Mouse (Mus musculus) heart, embryonic 11.5 days (tissue): ENCODE results near the gene Trip12. TPM values are rescaled to one million over a fixed set of nuclear protein-coding genes. Genes with fewer than 3 reads are reported as not detected.

Source experiments
- ATAC-seq: fragments of 200-750 bp; cut with Nextera tagmentation; replicated peaks from 2 replicates; pipeline ENCODE4 v1.8.0; 2017; ENCODE audit warnings: moderate library complexity; ENCODE audit not compliant: insufficient number of reproducible peaks, low FRiP score, low TSS enrichment
- H3K27ac ChIP-seq: fragments of 300-500 bp; sonication (generic); 2 replicates; pipeline ENCODE4 v1.5.1; 2014; ENCODE audit warnings: mild to moderate bottlenecking, low read depth, low read length
- H3K27me3 ChIP-seq: fragments of 300-500 bp; sonication (generic); 2 replicates; pipeline ENCODE4 v1.6.1; 2014; ENCODE audit warnings: mild to moderate bottlenecking, low read length, mixed read lengths; ENCODE audit not compliant: control insufficient read depth, insufficient read depth
- H3K36me3 ChIP-seq: fragments of 300-500 bp; sonication (generic); 2 replicates; pipeline ENCODE4 v1.6.1; 2014; ENCODE audit warnings: mild to moderate bottlenecking, low read length, moderate library complexity, mixed read lengths; ENCODE audit not compliant: control insufficient read depth, insufficient read depth
- H3K4me1 ChIP-seq: fragments of 300-500 bp; sonication (generic); 2 replicates; pipeline ENCODE4 v1.6.1; 2014; ENCODE audit warnings: low read length; ENCODE audit not compliant: control insufficient read depth, insufficient read depth
- H3K4me2 ChIP-seq: fragments of 300-500 bp; sonication (generic); 2 replicates; pipeline ENCODE4 v1.6.1; 2014; ENCODE audit warnings: mild to moderate bottlenecking, moderate library complexity
- H3K4me3 ChIP-seq: fragments of 300-500 bp; sonication (generic); 2 replicates; pipeline ENCODE4 v1.5.1; 2014; ENCODE audit warnings: low read depth, low read length
- H3K9ac ChIP-seq: fragments of 300-500 bp; sonication (generic); 2 replicates; pipeline ENCODE4 v1.6.1; 2014; ENCODE audit warnings: mild to moderate bottlenecking, low read depth, low read length, moderate library complexity
- H3K9me3 ChIP-seq: fragments of 300-500 bp; sonication (generic); replicated peaks from 2 replicates; pipeline ENCODE4 v1.6.1; 2016; ENCODE audit warnings: low read length; ENCODE audit not compliant: control insufficient read depth
- WGBS: fragments of 180-500 bp; shearing (Covaris S2); extraction: QIAGEN DNeasy Blood & Tissue Kit; methylation state at CpG from one replicate; pipeline ENCODE4 v1.1.7; 2014; ENCODE audit not compliant: insufficient replicate concordance; 5-methylcytosine and 5-hydroxymethylcytosine counted together
- polyA plus RNA-seq: library from polyadenylated mRNA; unstranded; fragments of >200 nt; fragmentation: Nextera tagmentation; extraction: Ambion mirVana; gene quantifications from 2 replicates; pipeline ENCODE4 v1.2.1, GENCODE M21; 2014

Trip12 gene
- polyA plus RNA-seq: 77.0 and 77.6 TPM in 2 replicates

DNA sequence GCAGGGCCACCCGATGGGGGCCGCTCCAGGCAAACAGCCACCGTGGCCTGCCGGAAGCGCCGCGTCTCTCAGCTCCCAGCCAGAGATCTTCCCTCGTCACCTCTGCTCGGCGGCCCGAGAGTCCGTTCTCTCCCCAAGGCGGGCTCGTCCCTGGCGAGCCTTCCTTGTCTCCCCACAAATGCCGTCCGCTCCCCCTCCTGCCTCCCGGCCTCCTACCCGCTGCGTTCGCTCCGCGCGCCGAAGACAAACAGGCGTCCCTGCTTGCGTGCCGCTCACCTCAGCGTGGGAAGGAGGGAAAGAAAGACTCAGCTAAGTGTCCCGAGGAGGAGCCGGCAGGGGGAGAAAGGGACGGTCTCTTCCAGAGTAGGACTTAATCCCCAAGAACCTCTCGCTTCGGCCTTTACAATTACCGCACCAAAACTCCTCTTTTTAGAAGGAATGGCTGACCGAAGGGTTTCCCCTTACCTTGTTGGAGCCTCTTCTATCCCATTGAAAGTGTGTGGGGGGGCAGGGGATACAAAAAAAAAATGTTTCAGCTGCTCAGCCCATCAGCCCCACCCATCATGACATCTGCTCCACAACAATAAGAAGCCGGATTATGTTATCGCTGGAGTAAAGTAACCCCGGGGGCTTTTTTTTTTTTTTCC lies at the start of gene Trip12:
Gene Trip12, minus strand, starts transcription at position 499 of the 647 bp plus-strand sequence.
- Histone ChIP-seq H3K4me2 (peak within 1 kb of the TSS; percentile 79), H3K9ac (peak within 1 kb of the TSS; percentile 99), H3K36me3 (no peaks in the 10 kb centered on the region), H3K27ac (peak within 1 kb of the TSS; percentile 98), H3K4me3 (peak within 1 kb of the TSS; percentile 97), H3K9me3 (no peaks in the 10 kb centered on the region), H3K27me3 (no peaks in the 10 kb centered on the region), H3K4me1 (0 out of 2 replicates have a peak, but pooled peaks cover 2% of the 10 kb centered on the region)
- under 1% methylated on average over 39 of the region's 39 CpGs for WGBS
- ATAC-seq: peak; percentile 14; the same call in 1 of the 2 replicates

DNA sequence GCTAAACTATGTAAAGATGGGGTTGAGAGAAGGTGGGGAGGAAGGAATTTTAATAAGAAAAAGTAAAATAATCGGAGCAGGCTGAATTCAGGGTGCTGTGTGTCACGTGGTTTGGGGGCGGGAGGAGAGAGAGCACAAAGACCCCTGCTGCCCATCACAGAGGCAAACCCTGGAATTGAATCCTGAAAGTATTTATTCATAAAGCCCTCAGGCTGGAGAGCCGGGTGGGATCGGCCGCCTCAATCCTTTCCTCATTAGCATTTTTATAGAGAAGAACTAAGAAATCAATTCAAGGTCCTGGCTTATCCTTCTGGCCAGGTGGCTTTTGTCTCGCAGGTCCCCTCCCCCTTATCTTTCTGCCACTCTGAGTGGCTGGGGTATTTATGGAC lies 49.7 kb upstream of the Trip12 start:
- no peak for ATAC-seq
- 38% methylated on average over 7 of the region's 7 CpGs for WGBS
- Histone ChIP-seq H3K9me3 (no peaks in the 10 kb centered on the region), H3K9ac (no peak overlapping the region), H3K4me2 (no peak overlapping the region), H3K4me3 (no peak overlapping the region), H3K4me1 (no peaks in the 10 kb centered on the region), H3K36me3 (no peaks in the 10 kb centered on the region), H3K27ac (no peak overlapping the region), H3K27me3 (no peaks in the 10 kb centered on the region)

DNA sequence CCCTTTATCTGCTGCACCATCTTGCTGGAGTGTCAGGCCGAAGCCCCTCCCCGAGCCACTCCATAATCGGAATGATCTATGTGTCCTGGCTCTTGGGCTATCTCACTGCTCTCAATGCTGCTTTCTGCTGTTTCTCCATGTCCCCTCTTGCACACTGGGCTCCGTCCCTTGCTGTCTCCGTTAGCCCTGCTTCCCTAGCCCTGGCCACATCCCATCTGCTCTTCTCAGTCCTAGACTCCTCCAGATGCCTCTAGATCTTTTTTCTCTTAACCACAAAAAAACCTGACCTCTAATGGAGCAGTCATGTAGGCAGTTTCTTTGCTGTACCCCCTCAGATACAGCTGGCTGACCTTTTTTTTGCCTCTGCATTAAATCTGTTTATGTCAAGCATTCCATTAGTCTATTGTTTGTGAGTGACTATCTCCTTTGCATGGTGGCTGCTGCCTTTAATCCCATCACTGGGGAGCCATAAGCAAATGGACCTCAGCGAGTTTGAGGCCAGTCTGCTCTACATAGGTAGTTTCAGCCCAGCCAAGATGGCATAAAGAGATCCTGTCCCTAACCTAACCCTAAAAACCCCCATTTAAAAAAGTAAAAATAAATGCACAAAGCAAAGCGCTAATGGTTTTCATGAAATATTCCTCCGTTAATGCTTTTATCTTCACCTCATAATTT lies 49.2 kb upstream of the Trip12 start:
- no peaks in the 10 kb centered on the region for H3K36me3 ChIP-seq
- no peak overlapping the region for H3K27ac ChIP-seq
- 52% methylated on average over 8 of the region's 8 CpGs for WGBS
- no peak overlapping the region for H3K4me2 ChIP-seq
- H3K9me3 ChIP-seq: no peaks in the 10 kb centered on the region
- ATAC-seq: no peak
- no peaks in the 10 kb centered on the region for H3K4me1 ChIP-seq
- no peaks in the 10 kb centered on the region for H3K27me3 ChIP-seq
- H3K9ac ChIP-seq: no peak overlapping the region
- no peak overlapping the region for H3K4me3 ChIP-seq

DNA sequence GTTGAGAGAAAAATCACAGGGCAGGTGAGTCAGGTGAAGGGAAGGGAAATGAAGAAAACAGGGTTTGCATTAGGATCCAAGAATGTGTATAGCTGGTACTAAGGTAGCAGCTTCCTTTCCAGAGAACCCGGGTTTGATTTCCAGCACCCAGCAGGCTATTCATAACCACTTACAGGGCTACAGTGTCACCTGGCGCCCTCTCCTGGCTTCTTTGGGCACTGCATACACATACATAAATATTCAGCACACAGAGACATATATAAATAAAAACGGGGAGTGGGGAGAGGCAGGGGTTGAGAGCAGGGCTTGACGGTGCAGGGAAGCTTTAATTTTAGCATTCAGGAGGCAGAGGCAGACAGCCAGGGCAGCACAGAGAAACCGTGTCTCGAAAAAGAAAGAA lies 45.6 kb upstream of the Trip12 start:
- no peaks in the 10 kb centered on the region for H3K4me1 ChIP-seq
- no peak for ATAC-seq
- no peak overlapping the region for H3K9ac ChIP-seq
- no peak overlapping the region for H3K4me2 ChIP-seq
- no peaks in the 10 kb centered on the region for H3K36me3 ChIP-seq
- H3K27ac ChIP-seq: no peak overlapping the region
- H3K9me3 ChIP-seq: no peaks in the 10 kb centered on the region
- no peaks in the 10 kb centered on the region for H3K27me3 ChIP-seq
- WGBS: 83% methylated on average over 6 of the region's 6 CpGs
- no peak overlapping the region for H3K4me3 ChIP-seq

DNA sequence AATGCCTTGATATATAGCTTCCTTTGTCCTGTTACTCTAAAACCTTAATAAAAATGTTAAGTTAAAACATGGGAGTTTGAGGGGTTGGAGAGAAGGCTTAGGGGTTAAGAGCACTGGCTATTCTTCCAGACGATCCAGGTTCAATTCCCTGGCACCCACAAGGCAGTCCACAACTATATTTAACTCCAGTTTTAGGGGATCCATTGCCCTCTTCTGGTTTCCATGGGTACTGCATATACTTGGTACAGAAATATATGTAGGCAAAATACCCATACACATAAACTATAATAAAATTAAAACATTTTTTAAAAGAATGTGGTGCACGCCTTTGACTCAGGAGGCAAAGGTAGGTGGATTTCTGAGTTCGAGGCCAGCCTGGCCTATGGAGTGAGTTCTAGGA lies 44.9 kb upstream of the Trip12 start:
- Histone ChIP-seq H3K27me3 (no peaks in the 10 kb centered on the region), H3K27ac (no peak overlapping the region), H3K4me1 (no peaks in the 10 kb centered on the region), H3K4me3 (no peak overlapping the region), H3K9me3 (no peaks in the 10 kb centered on the region), H3K9ac (no peak overlapping the region), H3K36me3 (no peaks in the 10 kb centered on the region), H3K4me2 (no peak overlapping the region)
- no peak for ATAC-seq
- WGBS: 68% methylated on average over 3 of the region's 3 CpGs

DNA sequence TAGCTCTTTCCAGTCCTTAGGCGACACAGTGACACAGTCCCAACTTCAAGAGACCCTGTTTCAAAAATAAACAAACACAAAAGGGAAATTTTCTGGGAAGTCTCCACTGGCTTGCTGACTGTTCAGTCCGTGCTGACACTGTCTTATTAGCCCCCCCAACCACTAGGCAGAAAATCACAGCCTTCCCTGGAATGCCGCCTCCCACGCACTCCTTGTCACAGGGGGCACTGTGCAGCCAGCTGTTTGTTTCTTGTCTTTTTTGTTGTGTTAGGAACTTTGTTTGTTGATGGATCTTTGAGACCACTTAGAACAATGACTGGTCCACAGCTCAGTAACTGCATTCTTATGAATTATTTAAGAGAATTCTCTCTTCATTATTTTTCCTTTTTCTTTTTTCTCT lies 43.6 kb upstream of the Trip12 start:
- no peaks in the 10 kb centered on the region for H3K9me3 ChIP-seq
- no peak overlapping the region for H3K27ac ChIP-seq
- no peak for ATAC-seq
- H3K36me3 ChIP-seq: no peaks in the 10 kb centered on the region
- 66% methylated on average over 4 of the region's 4 CpGs for WGBS
- no peak overlapping the region for H3K9ac ChIP-seq
- no peak overlapping the region for H3K4me2 ChIP-seq
- no peaks in the 10 kb centered on the region for H3K27me3 ChIP-seq
- H3K4me3 ChIP-seq: no peak overlapping the region
- H3K4me1 ChIP-seq: no peaks in the 10 kb centered on the region

DNA sequence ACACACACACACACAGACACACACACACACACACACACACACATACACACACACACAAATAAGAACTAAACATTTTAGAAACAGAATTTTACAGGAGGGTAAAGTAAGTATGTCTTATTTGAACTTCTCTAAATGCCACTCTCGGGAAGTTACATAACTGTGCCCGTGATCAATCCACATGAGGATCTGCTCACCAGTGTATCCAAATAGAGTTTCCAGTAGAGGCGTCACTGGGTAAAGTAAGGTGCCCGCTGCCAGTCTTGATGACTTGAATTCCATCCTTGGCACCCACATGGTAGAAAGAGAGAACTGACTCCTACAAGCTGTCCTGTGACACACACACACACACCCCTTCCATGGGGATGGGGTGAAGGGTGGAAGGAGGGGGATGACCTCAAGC lies 42.6 kb upstream of the Trip12 start:
- H3K9me3 ChIP-seq: no peaks in the 10 kb centered on the region
- H3K27ac ChIP-seq: no peak overlapping the region
- H3K36me3 ChIP-seq: no peaks in the 10 kb centered on the region
- H3K4me3 ChIP-seq: no peak overlapping the region
- H3K9ac ChIP-seq: no peak overlapping the region
- H3K4me1 ChIP-seq: no peaks in the 10 kb centered on the region
- no peak for ATAC-seq
- H3K4me2 ChIP-seq: no peak overlapping the region
- WGBS: 83% methylated on average over 4 of the region's 4 CpGs
- no peaks in the 10 kb centered on the region for H3K27me3 ChIP-seq

DNA sequence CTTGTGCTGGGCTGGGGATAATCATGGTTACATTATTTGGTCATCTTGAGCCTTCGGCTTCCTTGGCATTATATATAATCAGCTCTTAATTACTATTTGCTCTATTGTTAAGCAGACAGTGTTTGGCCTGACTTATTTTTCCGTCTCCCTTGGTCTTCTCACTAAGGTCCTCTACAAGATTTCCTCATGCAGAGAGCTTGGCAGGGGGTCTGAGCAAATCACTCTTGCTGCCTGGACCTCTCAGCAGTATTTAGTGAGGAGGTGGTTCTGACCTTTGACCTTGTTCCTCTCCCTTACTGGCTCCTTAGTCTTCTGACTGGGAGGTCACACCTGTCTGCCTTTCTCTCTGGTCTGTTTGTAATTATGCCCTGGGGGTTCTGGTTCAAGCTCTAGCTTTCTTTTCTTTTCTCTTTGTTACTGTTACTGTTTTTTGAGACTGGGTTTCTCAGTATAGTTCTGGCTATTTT lies 41.8 kb upstream of the Trip12 start:
- WGBS: 68% methylated on average over 2 of the region's 2 CpGs
- no peaks in the 10 kb centered on the region for H3K36me3 ChIP-seq
- H3K9me3 ChIP-seq: no peaks in the 10 kb centered on the region
- H3K9ac ChIP-seq: no peak overlapping the region
- H3K4me2 ChIP-seq: no peak overlapping the region
- ATAC-seq: no peak
- H3K27me3 ChIP-seq: no peaks in the 10 kb centered on the region
- H3K4me3 ChIP-seq: no peak overlapping the region
- no peak overlapping the region for H3K27ac ChIP-seq
- H3K4me1 ChIP-seq: no peaks in the 10 kb centered on the region
